Mouse (Mus musculus): ENCODE measurements around the gene Ly9. TPM values are rescaled to one million over a fixed set of nuclear protein-coding genes. Genes with fewer than 3 reads are reported as not detected.

Gene Ly9
- total RNA-seq, 2 experiments from 2014 or later, result not detected

DNA sequence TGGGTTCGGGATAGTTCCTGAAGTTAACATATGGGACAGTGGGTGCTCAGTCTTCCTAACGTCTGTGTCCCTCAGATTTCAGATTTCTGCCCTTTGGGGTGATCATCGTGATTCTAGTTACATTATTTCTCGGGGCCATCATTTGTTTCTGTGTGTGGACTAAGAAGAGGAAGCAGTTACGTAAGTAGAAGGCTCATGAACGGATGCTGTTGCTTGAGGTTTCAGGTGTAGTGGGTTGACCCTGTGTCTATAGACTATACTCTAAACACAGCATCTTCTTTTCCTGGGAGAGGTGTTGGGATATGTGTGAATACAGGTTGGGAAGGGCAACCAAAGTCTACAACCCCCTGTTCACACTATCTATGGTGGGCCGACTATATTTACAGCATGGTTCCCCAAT lies 30.0 kb downstream of the Ly9 start:
- no peak for DNase-seq

DNA sequence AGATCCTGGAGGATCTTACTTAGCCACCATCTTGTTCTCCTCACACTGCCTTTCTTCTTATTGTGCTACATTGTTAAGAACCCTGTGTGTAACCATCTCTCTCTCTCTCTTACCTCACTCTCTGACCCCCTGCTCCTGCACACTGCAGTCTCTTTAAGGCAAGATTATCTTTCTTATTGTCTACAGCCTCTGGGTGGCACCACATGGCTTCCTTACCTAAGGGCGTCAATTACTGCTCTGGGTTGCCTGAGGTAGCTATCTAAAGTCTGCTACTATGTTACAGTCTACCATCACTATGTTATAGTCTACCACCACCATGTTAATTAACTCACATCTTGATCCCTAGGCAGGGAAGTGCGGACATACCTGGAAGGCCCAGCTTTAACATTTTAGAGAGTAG lies 38.8 kb downstream of the Ly9 start:
- no peak for DNase-seq

DNA sequence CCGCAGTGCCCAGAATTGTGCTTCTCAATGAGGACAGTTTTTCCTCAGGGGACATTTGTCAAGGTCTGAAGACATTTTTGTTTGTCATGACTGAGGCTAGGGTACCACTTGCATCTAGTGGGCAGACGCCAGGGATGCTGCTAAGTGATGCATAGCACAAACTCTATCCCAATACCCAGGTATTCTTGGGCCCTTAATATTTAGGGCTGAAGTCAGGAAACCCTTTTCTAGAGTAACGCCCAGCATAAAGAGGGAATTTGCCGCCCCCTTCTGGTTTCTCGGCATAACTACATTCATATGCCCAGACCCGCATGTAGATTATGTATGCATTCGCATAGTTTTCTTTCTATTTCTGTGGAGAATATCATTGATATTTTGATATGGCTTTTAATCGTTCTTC lies 40.4 kb downstream of the Ly9 start:
- peak; percentile 15 to 38 for DNase-seq

DNA sequence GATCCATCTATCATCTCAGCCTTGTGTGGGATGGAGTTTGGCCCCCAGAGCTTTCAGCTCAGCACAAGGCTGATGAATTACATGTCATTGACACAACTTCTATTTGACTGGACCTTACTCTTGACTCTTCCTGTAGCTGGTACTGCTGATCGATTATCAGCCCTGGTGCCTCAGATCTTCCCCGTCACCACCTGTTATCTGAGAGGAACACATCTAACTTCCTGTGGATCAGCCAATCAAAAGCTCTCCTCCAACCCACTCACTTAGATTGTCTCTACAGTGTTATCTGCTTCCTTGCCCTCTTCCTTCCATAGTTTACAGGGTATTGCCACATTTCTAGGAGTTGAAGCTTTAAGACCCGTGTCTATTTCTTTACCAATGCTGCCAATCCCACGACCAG lies 41.3 kb downstream of the Ly9 start:
- DNase-seq, result no peak

DNA sequence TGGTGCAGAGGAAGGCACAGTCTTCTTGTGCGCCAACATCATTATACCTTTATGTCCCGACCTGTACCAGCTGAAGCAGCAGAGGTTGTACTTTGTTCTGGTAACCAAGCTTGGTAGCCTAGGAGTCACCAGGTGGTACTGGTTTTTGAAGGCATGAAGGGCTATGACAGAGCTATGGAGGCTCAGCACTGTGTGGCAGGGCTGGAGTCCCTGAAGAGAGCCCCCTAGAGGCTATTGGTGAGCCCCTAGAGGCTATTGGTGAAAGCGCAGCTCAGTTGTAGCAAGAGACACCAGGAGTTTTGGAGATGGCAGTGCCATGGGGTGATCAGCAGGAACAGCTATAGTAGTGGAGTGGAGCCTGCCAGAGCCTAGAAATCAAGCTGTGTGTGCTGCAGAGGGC lies 43.0 kb downstream of the Ly9 start:
- no peak for DNase-seq

DNA sequence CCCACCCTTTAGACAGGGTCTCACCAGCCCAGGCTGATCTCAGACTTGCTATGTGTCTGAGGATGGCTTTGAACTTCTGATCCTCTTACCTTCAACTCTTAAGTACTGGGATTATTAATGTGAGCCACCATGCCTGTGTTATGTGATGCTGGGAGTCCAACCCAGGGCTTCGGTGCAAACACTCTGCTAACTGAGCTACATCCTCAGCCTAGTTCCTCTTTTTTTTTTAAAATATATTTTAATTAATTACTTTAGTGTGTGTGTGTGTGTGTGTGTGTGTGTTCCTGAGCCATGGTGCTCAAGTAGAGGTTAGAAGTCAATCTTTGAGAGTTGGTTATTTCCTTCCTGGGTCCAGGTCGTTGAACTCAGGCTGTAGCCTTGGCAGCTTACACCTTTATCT lies 44.2 kb downstream of the Ly9 start:
- no peak for DNase-seq

DNA sequence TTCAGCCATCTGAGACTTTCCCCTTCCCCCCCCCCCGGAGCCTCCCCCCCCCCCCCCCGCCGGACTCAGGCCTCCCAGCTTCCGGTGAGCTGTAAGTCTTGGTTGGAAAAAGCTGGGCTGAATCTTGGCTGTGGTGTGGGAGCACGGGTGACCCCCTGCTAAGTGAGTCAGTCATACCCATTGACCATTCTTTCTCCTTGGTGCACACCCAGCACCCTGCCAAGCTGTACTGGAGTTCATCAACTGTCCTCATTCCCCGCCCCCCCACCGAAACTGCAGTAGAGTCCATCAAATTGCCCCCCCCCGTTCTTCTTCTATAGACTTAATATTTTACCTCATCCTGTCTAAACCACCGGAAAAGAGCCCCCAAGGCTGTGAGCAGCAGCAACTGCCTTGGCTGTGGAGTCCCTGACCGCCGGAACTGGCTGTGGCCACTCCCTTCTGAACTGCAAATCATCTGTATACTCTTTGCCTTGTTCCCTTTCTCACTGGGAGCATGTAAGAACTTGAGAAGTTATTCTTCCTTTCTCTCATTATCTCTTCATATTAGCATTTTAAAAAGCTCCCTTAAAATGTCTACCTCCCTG lies 45.5 kb downstream of the Ly9 start:
- no peak for DNase-seq

DNA sequence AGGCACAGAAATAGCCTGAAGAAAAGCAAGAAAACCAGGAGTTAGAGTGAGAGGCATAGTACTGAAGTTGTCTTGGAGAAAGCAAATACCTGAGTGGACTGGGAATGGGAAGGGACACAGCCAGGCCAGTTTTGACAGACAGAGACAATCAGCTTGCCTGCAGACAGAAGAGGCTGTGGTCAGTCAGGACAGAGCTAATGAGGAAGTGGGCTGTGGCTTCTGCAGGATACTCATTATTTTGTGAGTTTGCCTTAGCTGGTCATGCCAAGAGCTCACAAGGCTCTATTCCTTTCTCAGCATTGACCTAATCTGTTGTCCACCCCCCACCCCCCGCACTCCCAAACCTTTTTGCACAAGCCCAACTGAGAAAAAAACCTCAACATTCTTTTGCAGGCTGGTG lies 46.0 kb downstream of the Ly9 start:
- DNase-seq, result no peak

DNA sequence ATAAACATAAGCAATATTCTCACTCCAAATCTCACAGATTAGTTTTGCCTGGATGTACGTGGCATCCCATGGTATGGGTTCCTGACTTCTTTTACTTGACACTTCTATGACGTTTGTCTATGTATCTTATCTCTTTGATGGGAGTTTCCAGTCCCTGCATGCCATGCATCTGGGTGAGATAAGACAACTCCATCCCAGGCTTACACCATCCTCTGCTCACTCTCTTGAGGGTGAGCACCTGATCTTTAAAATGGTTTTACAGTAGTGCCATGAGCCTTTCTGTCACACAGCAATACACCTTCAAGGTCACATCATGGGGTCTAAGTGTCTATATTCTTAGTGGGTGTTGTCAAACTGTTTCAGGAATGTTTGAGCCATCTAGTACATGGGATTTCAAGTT lies 46.9 kb downstream of the Ly9 start:
- no peak for DNase-seq

DNA sequence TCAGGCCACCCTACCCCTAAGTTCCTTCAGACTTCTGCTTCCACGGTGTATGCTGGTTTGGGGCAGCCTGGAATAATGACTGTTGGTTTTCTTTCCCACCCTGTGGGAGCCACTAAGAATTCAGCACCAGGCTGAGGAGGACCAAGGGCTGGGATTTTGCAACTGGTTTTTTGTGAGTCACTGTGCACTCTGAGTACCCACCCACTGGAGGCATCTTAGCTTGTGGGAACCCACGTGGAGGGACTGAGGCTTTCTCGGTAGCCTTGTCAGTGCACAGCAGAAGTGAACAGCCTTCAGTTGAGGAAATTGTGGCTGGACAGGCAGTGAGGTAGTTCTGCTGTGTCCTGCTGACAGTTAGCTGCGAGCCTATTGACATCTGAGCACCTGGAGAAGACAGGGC lies 48.3 kb downstream of the Ly9 start, which contains the start of gene Cd244a:
Gene Cd244a, plus strand, starts transcription at position 296 of the 400 bp plus-strand sequence.
- no peak for DNase-seq

DNA sequence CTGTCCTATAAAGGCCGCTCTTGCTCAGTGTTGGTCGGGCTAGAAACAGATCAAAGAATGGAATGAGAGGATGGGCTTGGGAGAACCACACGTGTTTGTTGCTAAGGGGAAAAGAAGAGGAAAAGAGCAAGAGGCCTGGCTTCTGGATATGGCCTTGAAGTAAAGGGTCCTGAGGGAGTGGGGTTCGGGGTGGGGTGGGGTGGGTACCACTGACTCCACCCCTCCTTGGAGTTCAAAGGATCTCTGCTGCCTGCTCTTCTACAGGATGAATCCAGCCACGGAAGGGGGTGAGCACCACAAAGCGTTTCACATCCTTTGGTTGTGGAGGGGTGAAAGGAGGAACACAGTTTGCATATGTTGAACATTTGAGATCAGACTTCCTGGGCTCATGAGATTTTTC lies 48.8 kb downstream of the Ly9 start:
- DNase-seq, result no peak

DNA sequence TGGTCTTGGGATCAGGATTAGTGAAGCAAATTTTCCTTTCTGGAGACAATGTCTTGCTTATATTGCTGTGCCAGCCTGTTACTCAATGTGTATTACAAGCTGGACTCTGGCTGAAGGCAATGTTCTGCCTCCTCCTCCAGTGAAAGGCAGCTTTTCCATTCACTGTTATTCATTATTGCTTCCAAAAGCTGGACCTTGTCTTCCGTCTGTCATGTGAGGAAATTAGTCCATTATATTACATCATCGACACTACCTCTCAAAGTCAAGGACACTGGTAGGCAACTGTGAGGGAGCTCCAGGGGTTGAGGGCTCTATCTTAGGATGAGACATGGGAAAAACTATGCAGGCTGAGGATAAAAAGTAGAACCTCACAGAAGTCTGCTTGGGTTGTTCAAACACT lies 50.8 kb downstream of the Ly9 start:
- DNase-seq, result no peak

DNA sequence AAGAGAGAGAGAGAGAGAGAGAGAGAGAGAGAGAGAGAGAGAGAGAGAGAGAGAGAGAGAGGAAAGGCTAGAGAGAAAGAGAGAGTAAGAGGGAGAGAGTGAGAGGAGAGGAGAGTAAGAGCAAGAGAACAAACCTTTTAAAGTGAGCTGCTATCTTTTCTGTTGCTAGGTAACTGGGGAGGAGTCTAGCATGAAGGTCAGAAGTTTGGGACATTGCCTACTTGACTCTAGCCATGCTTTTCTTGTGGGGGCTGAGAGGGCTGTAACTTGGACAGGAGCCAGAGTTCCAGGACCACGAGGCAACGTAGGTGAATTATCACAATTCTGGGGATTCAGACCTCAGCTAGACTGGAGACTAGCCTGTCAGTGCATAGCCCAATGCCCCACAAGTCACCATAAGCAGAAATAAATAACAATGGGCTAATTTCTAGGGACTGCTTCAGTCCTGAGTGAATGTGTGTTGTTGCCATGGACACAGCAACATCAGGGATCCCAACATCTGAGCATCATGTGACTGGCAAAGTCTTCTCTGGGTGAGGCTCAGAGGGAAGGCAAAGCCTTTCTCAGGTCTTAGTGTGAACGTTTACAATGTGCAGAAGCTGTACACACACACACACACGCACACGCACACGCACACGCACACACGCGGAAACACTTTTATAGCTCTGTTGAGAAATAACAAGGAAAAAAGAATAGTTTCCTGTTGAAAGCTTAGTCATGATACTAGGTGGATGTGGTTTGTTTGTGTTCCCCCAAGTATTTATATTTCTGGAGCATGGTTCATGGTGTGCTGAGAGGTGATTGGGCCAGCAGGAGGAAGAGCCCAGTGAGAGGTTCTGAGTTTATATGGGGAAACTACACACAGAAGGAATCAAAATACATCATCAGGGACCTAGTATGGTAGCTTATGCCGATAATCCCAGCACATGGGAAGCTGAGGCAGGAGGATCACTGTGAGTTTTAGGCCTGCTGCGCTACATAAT lies 53.6 kb downstream of the Ly9 start:
- no peak for DNase-seq

DNA sequence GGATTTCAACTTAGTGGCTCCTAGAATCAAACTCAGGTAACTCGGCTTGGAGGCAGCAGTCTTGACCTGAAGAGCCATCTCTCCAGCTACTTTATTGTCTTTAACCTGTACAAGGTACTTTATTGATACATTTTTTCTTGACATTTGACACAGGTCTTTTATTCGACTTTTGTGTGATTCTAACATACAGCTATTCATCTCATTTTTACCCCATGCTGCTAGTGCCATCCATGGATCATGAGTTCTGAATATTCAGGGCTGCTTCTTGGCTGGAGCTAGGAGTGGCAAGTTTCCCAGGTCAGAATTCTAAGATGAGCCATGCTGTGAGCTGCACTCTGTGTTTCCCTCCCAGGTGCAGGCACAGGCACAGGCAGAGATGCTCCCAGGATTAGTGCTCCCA lies 55.0 kb downstream of the Ly9 start:
- DNase-seq, result no peak

DNA sequence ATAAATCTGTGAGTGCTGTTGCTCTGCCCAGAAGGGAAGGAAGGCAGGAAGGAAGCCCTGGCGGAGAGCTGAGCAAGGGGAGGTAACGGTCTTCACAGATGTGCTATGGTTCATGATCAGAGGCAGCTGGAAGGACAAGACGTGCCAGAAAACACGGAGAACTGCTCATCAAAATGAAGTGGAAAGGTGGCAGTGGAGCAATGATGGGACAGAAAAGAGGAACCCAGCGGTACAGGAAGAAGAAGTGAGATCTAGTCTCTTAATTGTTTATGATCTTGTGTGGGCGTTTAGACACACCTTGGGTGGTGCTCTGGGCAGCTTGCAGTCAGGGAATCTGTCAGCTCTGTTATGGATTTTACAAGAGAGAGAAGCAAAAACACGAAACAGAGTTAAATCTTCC lies 55.9 kb downstream of the Ly9 start:
- no peak for DNase-seq

DNA sequence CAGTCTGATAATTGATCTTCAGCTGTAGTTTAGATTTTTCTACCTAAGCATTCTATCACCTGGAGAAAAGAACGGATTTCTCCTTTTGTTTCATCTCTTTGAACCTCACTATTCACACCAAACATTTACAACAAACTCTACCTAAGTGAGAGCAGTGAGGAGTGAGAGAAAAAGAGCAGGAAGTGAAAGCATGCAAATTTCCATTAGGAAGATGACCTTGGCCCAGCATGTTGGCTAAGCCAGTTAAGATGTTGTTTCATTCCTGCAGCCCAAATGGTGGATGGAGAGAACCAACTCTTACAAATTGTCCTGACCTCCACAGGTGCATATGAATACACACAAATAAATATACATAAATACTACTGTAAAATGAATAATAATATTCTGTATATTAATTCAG lies 66.5 kb downstream of the Ly9 start:
- DNase-seq, result no peak

Small RNAs within 50 kb of the gene (microRNA-seq; reads per million reads assigned to microRNA genes)
- 0 reads per million in 2 experiments for gene Mir7683

Other genes starting within 250 kb of the Ly9 start
- gene Klhdc9, start 246.6 kb downstream of the Ly9 start, total RNA-seq (2021), result 1 to 10 TPM; 4.1 to 4.7 TPM
- gene Nectin4, start 237.3 kb downstream of the Ly9 start, total RNA-seq (2021), result 1 to 10 TPM; 3.6 to 4.7 TPM
- 1 to 10 TPM; 2.0 to 2.1 TPM for gene Arhgap30, start 218.5 kb downstream of the Ly9 start, total RNA-seq (2021)
- 100 to 1,000 TPM; 114 to 132 TPM for gene Usf1, start 196.1 kb downstream of the Ly9 start, total RNA-seq (2021)
- gene Tstd1, start 188.5 kb downstream of the Ly9 start, total RNA-seq (2021), result 1 to 10 TPM; 4.1 to 5.9 TPM
- 1 to 10 TPM; 5.0 to 6.6 TPM for gene F11r, start 169.9 kb downstream of the Ly9 start, total RNA-seq (2021)
- gene Alyref2, start 103.9 kb downstream of the Ly9 start, total RNA-seq (2021), result 1 to 10 TPM; 6.8 to 7.1 TPM
- gene Itln1, start 72.1 kb downstream of the Ly9 start, total RNA-seq (2021), result not detected
- gene Cd244a, start 48.2 kb downstream of the Ly9 start, total RNA-seq (2021), result not detected
- gene Slamf7, start 45.6 kb upstream of the Ly9 start, total RNA-seq (2021), result not detected
- under 1 TPM in 1 of 2 experiments, not detected in 1; 0.77 TPM for gene Cd48, start 74.6 kb upstream of the Ly9 start, total RNA-seq (2021)
- gene Slamf1, start 159.7 kb upstream of the Ly9 start, total RNA-seq (2021), result under 1 TPM; 0.10 to 0.17 TPM
- 1 to 10 TPM; 1.6 to 2.0 TPM for gene Cd84, start 232.3 kb upstream of the Ly9 start, total RNA-seq (2021)

All from layer of hippocampus, postnatal 36 days (tissue).